Mouse (Mus musculus) MEL (cell line): ENCODE data around the gene Gm44805.

ENCODE experiments used
- CTCF ChIP-seq, 3 experiments: IDR thresholded peaks in 2 of 3; conservative IDR thresholded peaks in 1 of 3; 2 replicates each; pipeline ENCODE4 v1.5.1; 2011 to 2012; ENCODE audit warnings: low read length in 3 of 3, low read depth in 2 of 3, mild to moderate bottlenecking in 2 of 3, improper control_type of control experiment in 1 of 3, inconsistent platforms in 1 of 3, mixed read lengths in 1 of 3, moderate library complexity in 1 of 3; ENCODE audit not compliant: control insufficient read depth in 1 of 3, insufficient read depth in 1 of 3, poor library complexity in 1 of 3, severe bottlenecking in 1 of 3
- HCFC1 ChIP-seq: IDR thresholded peaks from 2 replicates; pipeline ENCODE4 v1.6.1; 2012; ENCODE audit warnings: low read depth, mild to moderate bottlenecking, inconsistent platforms, low read length, improper control_type of control experiment, moderate library complexity
- JUND ChIP-seq: IDR thresholded peaks from 2 replicates; pipeline ENCODE4 v1.6.1; 2011; ENCODE audit warnings: low read depth, mild to moderate bottlenecking, improper control_type of control experiment, low read length
- POLR2A ChIP-seq, 2 experiments: IDR thresholded peaks; 2 replicates each; pipeline ENCODE4 v1.6.1; 2011 to 2012; ENCODE audit warnings: low read length in 2 of 2, mild to moderate bottlenecking in 2 of 2, control low read depth in 1 of 2, improper control_type of control experiment in 1 of 2, low read depth in 1 of 2, moderate library complexity in 1 of 2; ENCODE audit not compliant: control insufficient read depth in 1 of 2, insufficient read depth in 1 of 2, poor library complexity in 1 of 2
- POLR2AphosphoS2 ChIP-seq: IDR thresholded peaks from 2 replicates; pipeline ENCODE4 v1.6.1; 2011; ENCODE audit warnings: low read length, improper control_type of control experiment
- TCF12 ChIP-seq: IDR thresholded peaks from 2 replicates; pipeline ENCODE4 v1.6.1; 2014; ENCODE audit warnings: low read depth, mild to moderate bottlenecking, inconsistent platforms, low read length, improper control_type of control experiment, moderate library complexity

DNA sequence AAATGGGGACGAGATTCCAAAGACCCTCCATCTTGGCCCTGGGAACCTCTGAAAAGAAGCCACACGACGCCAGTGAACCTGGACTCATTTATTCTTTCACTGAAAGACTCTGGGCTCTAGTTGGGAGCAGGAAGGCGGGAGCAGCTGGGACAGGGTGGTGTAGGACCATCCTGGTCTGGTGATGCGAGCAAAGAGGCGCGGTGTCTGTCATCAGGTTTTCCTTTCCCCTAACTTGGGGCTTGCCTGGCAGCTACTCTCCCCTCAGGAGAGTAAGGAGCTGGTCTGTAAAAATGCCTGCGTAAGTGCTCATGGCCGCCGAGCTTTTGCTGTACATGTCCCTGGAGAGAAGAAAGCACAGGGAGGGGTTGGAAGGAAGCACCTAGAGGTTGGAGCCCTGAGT is 9.7 kb downstream of the Gm44805 start:
- TF ChIP-seq TCF12: no peak
- TF ChIP-seq CTCF (IDR thresholded peaks at IDR 0.05 in 2 of 3, conservative IDR thresholded peaks at IDR 0.05 in 1 of 3; ENCODE audit: control insufficient read depth in 1 of 3, insufficient read depth in 1 of 3, low read depth in 2 of 3, low read length in 3 of 3, poor library complexity in 1 of 3, severe bottlenecking in 1 of 3): no peak
- TF ChIP-seq POLR2AphosphoS2: no peak
- no peak for TF ChIP-seq HCFC1
- TF ChIP-seq JUND: no peak
- no peak for TF ChIP-seq POLR2A (IDR thresholded peaks at IDR 0.05; ENCODE audit: control insufficient read depth in 1 of 2, insufficient read depth in 1 of 2, low read depth in 1 of 2, low read length in 2 of 2, poor library complexity in 1 of 2)
